Mouse (Mus musculus) stomach, embryonic 16.5 days (tissue): ENCODE measurements around the gene Ppt2. TPM values are rescaled to one million over a fixed set of nuclear protein-coding genes. Genes with fewer than 3 reads are reported as not detected.

Experiments
- ATAC-seq: fragments of 200-750 bp; cut with Nextera tagmentation; 2 replicates; pipeline ENCODE4 v1.8.0; 2017; ENCODE audit warnings: moderate number of reproducible peaks, moderate TSS enrichment; ENCODE audit not compliant: insufficient read depth, low FRiP score
- H3K27ac ChIP-seq: fragments of 300-500 bp; sonication (generic); 2 replicates; pipeline ENCODE4 v1.5.1; 2014; ENCODE audit warnings: low read length
- H3K27me3 ChIP-seq: fragments of 300-500 bp; sonication (generic); 2 replicates; pipeline ENCODE4 v1.6.1; 2014; ENCODE audit warnings: low read length, control low read depth, mixed read lengths; ENCODE audit not compliant: control insufficient read depth, insufficient read depth
- H3K36me3 ChIP-seq: fragments of 300-500 bp; sonication (generic); 2 replicates; pipeline ENCODE4 v1.6.1; 2014; ENCODE audit warnings: low read length; ENCODE audit not compliant: control insufficient read depth, insufficient read depth
- H3K4me1 ChIP-seq: fragments of 300-500 bp; sonication (generic); 2 replicates; pipeline ENCODE4 v1.6.1; 2014; ENCODE audit warnings: low read length, control low read depth, mixed read lengths; ENCODE audit not compliant: control insufficient read depth, insufficient read depth
- H3K4me2 ChIP-seq: fragments of 300-500 bp; sonication (generic); 2 replicates; pipeline ENCODE4 v1.6.1; 2014; ENCODE audit warnings: low read depth, low read length, mixed read lengths
- H3K4me3 ChIP-seq: fragments of 300-500 bp; sonication (generic); replicated peaks from 2 replicates; pipeline ENCODE4 v1.5.1; 2014; ENCODE audit warnings: mild to moderate bottlenecking, low read length
- H3K9ac ChIP-seq: fragments of 300-500 bp; sonication (generic); 2 replicates; pipeline ENCODE4 v1.6.1; 2014; ENCODE audit warnings: low read length
- H3K9me3 ChIP-seq: fragments of 300-500 bp; sonication (generic); replicated peaks from 2 replicates; pipeline ENCODE4 v1.6.1; 2016; ENCODE audit warnings: low read length, control low read depth; ENCODE audit not compliant: control insufficient read depth
- WGBS: fragments of 180-500 bp; shearing (Covaris S2); extraction: QIAGEN DNeasy Blood & Tissue Kit; methylation state at CpG from one replicate; pipeline ENCODE4 v1.1.7; 2014; 5-methylcytosine and 5-hydroxymethylcytosine counted together
- polyA plus RNA-seq: library from polyadenylated mRNA; unstranded; fragments of >200 nt; fragmentation: Nextera tagmentation; extraction: Ambion mirVana; gene quantifications from 2 replicates; pipeline ENCODE4 v1.2.1, GENCODE M21; 2015

The Ppt2 gene
- polyA plus RNA-seq, 1 experiment from 2014 or later = 25.2 TPM

- no peak overlapping the region for H3K4me3 ChIP-seq
- H3K36me3 ChIP-seq = no peaks in the 10 kb centered on the region
- no peak overlapping the region for H3K27ac ChIP-seq
- no peak overlapping the region for H3K4me2 ChIP-seq
- H3K9me3 ChIP-seq = no peaks in the 10 kb centered on the region
- WGBS = 85% methylated on average over 8 of the region's 8 CpGs
- no peak for ATAC-seq
- H3K4me1 ChIP-seq = peaks cover 25% of the 10 kb centered on the region
- no peak overlapping the region for H3K9ac ChIP-seq
- no peaks in the 10 kb centered on the region for H3K27me3 ChIP-seq
These were observed 43.2 kb downstream of the Ppt2 start for GRCm38 (mm10) chr17:34585121-34585520.

DNA sequence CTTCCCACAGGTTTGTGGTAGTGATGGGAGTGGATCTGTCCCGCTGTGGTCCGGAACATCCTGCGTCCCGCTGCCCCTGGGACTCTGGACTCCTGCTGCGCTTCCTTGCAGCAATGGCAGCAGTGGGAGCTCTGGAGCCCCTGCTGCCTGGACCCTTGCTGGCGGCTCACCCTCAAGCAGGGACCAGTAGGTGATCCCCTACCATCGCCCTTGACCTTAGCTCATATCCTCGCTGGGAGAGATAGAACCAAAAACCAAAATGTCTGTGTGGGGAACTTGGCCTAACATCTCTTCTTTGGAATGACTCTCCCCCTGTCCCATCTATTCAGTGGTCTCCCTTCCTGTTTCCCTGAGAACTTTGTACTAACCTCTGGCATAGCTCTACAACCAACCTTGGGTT is 44.5 kb downstream of the Ppt2 start:
- Histone ChIP-seq H3K9ac (no peak overlapping the region), H3K27me3 (no peaks in the 10 kb centered on the region), H3K36me3 (no peaks in the 10 kb centered on the region), H3K4me1 (peaks cover 13% of the 10 kb centered on the region), H3K4me2 (no peak overlapping the region), H3K27ac (no peak overlapping the region), H3K9me3 (no peaks in the 10 kb centered on the region), H3K4me3 (no peak overlapping the region)
- WGBS = 83% methylated on average over 8 of the region's 8 CpGs
- no peak for ATAC-seq

DNA sequence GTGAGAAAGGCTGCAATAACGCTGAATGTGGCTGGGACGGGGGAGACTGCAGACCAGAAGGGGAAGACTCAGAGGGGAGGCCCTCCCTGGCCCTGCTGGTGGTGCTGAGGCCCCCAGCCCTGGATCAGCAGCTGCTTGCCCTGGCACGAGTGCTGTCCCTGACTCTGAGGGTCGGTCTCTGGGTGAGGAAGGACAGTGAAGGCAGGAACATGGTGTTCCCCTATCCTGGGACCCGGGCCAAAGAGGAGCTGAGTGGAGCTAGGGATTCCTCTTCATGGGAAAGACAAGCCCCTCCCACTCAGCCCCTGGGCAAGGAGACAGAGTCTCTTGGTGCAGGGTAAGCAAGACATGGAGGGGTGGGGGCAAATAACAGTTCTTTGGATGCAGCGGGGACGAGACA is 44.9 kb downstream of the Ppt2 start:
- H3K4me3 ChIP-seq = no peak overlapping the region
- no peaks in the 10 kb centered on the region for H3K9me3 ChIP-seq
- H3K36me3 ChIP-seq = no peaks in the 10 kb centered on the region
- H3K4me2 ChIP-seq = no peak overlapping the region
- H3K27me3 ChIP-seq = no peaks in the 10 kb centered on the region
- 51% methylated on average over 7 of the region's 7 CpGs for WGBS
- H3K4me1 ChIP-seq = peaks cover 10% of the 10 kb centered on the region
- H3K27ac ChIP-seq = no peak overlapping the region
- no peak overlapping the region for H3K9ac ChIP-seq
- no peak for ATAC-seq

DNA sequence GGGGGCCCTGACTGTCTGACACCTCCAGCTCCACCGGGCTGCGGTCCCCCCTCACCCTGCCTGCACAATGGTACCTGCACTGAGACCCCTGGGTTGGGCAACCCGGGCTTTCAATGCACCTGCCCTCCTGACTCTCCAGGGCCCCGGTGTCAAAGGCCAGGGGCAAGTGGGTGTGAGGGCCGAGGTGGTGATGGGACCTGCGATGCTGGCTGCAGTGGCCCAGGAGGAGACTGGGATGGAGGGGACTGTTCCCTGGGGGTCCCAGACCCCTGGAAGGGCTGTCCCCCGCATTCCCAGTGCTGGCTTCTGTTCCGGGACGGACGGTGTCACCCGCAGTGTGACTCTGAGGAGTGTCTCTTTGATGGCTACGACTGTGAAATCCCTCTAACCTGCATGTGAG is 45.8 kb downstream of the Ppt2 start:
- no peaks in the 10 kb centered on the region for H3K9me3 ChIP-seq
- H3K4me1 ChIP-seq = peaks cover 6% of the 10 kb centered on the region; the same call in 1 of the 2 replicates
- no peak overlapping the region for H3K4me2 ChIP-seq
- 81% methylated on average over 12 of the region's 12 CpGs for WGBS
- ATAC-seq = no peak
- H3K9ac ChIP-seq = no peak overlapping the region
- no peak overlapping the region for H3K4me3 ChIP-seq
- no peaks in the 10 kb centered on the region for H3K36me3 ChIP-seq
- no peaks in the 10 kb centered on the region for H3K27me3 ChIP-seq
- H3K27ac ChIP-seq = no peak overlapping the region

DNA sequence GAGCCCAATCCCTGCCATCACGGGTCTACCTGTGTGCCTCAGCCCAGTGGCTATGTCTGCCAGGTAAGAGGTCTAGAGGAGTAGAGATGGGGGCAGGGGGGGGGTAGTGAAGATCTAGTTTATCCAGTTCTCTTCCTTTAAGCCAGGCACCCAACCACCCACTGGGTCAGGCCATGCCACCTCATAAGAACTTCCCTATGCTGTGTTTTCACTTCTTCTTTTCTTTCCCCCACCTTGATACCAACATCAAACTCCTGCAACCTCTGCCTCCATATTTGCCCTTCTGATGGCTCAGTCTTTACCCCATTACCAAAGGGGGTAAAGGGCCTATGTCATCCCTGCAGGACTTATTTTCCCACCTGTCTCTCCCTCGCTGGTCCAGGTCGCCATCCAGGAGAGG is 50.2 kb downstream of the Ppt2 start:
- no peak overlapping the region for H3K27ac ChIP-seq
- H3K4me1 ChIP-seq = peaks cover 3% of the 10 kb centered on the region; the same call in 1 of the 2 replicates
- no peaks in the 10 kb centered on the region for H3K9me3 ChIP-seq
- 91% methylated on average over 3 of the region's 3 CpGs for WGBS
- H3K9ac ChIP-seq = no peak overlapping the region
- no peak overlapping the region for H3K4me3 ChIP-seq
- H3K27me3 ChIP-seq = no peaks in the 10 kb centered on the region
- ATAC-seq = no peak
- H3K36me3 ChIP-seq = no peaks in the 10 kb centered on the region
- no peak overlapping the region for H3K4me2 ChIP-seq

DNA sequence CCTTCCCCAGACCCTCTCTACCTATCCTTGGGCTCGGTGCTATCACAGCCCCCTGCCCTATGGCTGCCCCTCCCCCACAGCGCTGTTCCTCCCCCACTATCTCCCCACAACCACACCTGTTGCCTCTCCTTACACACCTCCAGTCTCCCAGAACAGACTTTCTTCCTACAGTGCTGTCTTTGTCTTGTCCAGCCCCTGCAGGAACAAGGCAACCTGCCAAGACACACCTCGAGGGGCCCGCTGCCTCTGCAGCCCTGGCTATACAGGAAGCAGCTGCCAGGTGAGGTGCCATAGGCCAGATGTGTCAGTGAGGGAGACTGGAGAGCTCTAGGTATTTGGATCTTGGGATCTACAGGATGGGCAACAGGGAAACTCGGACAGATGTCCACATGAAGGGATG is 51.7 kb downstream of the Ppt2 start:
- 56% methylated on average over 5 of the region's 5 CpGs for WGBS
- H3K4me2 ChIP-seq = no peak overlapping the region
- no peak for ATAC-seq
- no peaks in the 10 kb centered on the region for H3K9me3 ChIP-seq
- no peak overlapping the region for H3K9ac ChIP-seq
- H3K4me1 ChIP-seq = peaks cover 3% of the 10 kb centered on the region; the same call in 1 of the 2 replicates
- no peaks in the 10 kb centered on the region for H3K36me3 ChIP-seq
- H3K27ac ChIP-seq = 0 out of 2 replicates have a peak overlapping the region, but pooled peaks have one; percentile 23
- no peak overlapping the region for H3K4me3 ChIP-seq
- no peaks in the 10 kb centered on the region for H3K27me3 ChIP-seq

- ATAC-seq = no peak
- H3K4me1 ChIP-seq = peaks cover 3% of the 10 kb centered on the region; the same call in 1 of the 2 replicates
These were observed 55.9 kb downstream of the Ppt2 start for GRCm38 (mm10) chr17:34572361-34572760.

DNA sequence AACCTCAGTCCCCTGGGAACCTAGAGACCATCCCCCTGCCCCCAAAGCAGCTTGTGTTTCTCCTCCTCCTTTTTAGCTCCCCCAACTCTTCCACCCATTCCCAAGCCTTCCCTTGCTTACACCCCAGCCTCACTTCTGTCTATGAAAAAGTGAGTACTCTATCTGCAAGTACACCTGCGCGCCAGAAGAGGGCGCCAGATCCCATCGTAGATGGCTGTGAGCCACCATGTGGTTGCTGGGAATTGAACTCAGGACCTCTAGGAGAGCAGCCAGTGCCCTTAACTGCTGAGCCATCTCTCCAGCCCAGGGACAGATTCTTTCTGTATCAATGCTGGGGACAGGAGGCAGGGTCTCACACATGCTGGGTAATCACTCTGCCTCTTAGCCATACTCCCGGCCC is 56.4 kb downstream of the Ppt2 start:
- Histone ChIP-seq H3K36me3 (no peaks in the 10 kb centered on the region), H3K27me3 (no peaks in the 10 kb centered on the region), H3K4me3 (no peak overlapping the region), H3K27ac (no peak overlapping the region), H3K4me1 (peaks cover 2% of the 10 kb centered on the region; the same call in 1 of the 2 replicates), H3K4me2 (no peak overlapping the region), H3K9ac (no peak overlapping the region), H3K9me3 (no peaks in the 10 kb centered on the region)
- 17% methylated on average over 5 of the region's 5 CpGs for whole genome bisulfite sequencing
- ATAC-seq = no peak

More at GRCm38 (mm10) chr17:34572361-34572760, 55.9 kb downstream of the Ppt2 start:
- Histone ChIP-seq H3K36me3 (no peaks in the 10 kb centered on the region), H3K9ac (no peak overlapping the region), H3K27me3 (no peaks in the 10 kb centered on the region), H3K27ac (no peak overlapping the region), H3K4me3 (no peak overlapping the region), H3K9me3 (no peaks in the 10 kb centered on the region), H3K4me2 (no peak overlapping the region)
- 17% methylated on average over 15 of the region's 15 CpGs for WGBS

GRCm38 (mm10) chr17:34569919-34570318 is 58.4 kb downstream of the Ppt2 start:
- H3K36me3 ChIP-seq = no peaks in the 10 kb centered on the region
- no peaks in the 10 kb centered on the region for H3K27me3 ChIP-seq
- H3K4me1 ChIP-seq = no peaks in the 10 kb centered on the region
- no peak overlapping the region for H3K9ac ChIP-seq
- H3K9me3 ChIP-seq = no peaks in the 10 kb centered on the region
- H3K4me3 ChIP-seq = no peak overlapping the region
- no peak for ATAC-seq
- 64% methylated on average over 4 of the region's 4 CpGs for WGBS
- H3K27ac ChIP-seq = no peak overlapping the region
- no peak overlapping the region for H3K4me2 ChIP-seq

DNA sequence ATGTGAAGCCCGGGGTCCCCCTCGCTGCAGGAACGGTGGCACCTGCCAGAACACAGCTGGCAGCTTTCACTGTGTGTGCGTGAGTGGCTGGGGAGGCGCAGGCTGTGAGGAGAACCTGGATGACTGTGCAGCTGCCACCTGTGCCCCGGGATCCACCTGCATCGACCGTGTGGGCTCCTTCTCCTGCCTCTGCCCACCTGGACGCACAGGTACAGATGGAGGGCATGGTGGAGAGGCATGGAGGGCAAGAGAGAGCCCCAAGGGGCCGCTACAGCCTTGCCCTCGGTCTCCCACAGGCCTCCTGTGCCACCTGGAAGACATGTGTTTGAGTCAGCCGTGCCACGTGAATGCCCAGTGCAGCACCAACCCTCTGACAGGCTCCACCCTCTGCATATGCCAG is 59.9 kb downstream of the Ppt2 start:
- H3K4me1 ChIP-seq = peaks cover 10% of the 10 kb centered on the region
- H3K4me2 ChIP-seq = no peak overlapping the region
- WGBS = 75% methylated on average over 13 of the region's 13 CpGs
- H3K9ac ChIP-seq = no peak overlapping the region
- H3K4me3 ChIP-seq = no peak overlapping the region
- H3K36me3 ChIP-seq = no peaks in the 10 kb centered on the region
- no peak overlapping the region for H3K27ac ChIP-seq
- H3K9me3 ChIP-seq = no peaks in the 10 kb centered on the region
- no peak for ATAC-seq
- H3K27me3 ChIP-seq = no peaks in the 10 kb centered on the region
